8 mouse cellular contexts compared by ENCODE assay signal in genomic region chr6:84640324-84641061, GRCm38 (mm10). TPM values are rescaled to one million over a fixed set of nuclear protein-coding genes. Genes with fewer than 3 reads are reported as not detected.
DNase-seq lines count a peak whose midpoint lies in the region; ATAC-seq and TF ChIP-seq lines count a peak whose summit lies in the region.
"Had no signal": no experiment of that assay in that cellular context is flagged by ENCODE, and none has a peak within 500 bp of the region (broad histone marks: within the 10 kb centered on the region; RNA-seq: fewer than 3 reads in every experiment).

No protein-coding gene starts in this region.

- H3K9ac ChIP-seq in embryonic facial prominence, embryonic 11.5 days (replicated peaks; ENCODE audit: low read length), result no peak overlapping the region
- H3K9ac ChIP-seq in lung, embryonic 15.5 days, result no peak overlapping the region
- H3K9ac ChIP-seq in hindbrain, postnatal 0 days (replicated peaks; ENCODE audit: low read length), result no peak overlapping the region

- no peak overlapping the region for H3K4me2 ChIP-seq in embryonic facial prominence, embryonic 11.5 days (ENCODE audit: low read depth, low read length)
- peak overlapping the region; percentile 6; the same call in 1 of the 2 replicates for H3K4me2 ChIP-seq in lung, embryonic 15.5 days
- no peak overlapping the region for H3K4me2 ChIP-seq in hindbrain, postnatal 0 days (ENCODE audit: low read depth, low read length)

- peak; percentile 50 for DNase-seq in adrenal gland, postnatal 10 days
- peak; percentile 46 for DNase-seq in embryonic facial prominence, embryonic 11.5 days (ENCODE audit: low spot score)
- DNase-seq in kidney, adult 2 months, result peak; percentile 70
- no peak for DNase-seq in cerebellum, adult 9-11 months
- no peak for DNase-seq in hindbrain, postnatal 0 days (ENCODE audit: low spot score)
- no peak for DNase-seq in layer of hippocampus, adult 2 months (ENCODE audit: low spot score in 2 of 2)

- no peaks in the 10 kb centered on the region for H3K36me3 ChIP-seq in embryonic facial prominence, embryonic 11.5 days (replicated peaks; ENCODE audit: control insufficient read depth, insufficient read depth, low read depth, low read length)
- no peaks in the 10 kb centered on the region for H3K36me3 ChIP-seq in kidney, adult 2 months (ENCODE audit: control insufficient read depth, insufficient read depth, low read length)
- H3K36me3 ChIP-seq in lung, embryonic 15.5 days, result no peaks in the 10 kb centered on the region
- no peaks in the 10 kb centered on the region for H3K36me3 ChIP-seq in hindbrain, postnatal 0 days (ENCODE audit: insufficient read depth, low read length)

- no peak overlapping the region for H3K4me3 ChIP-seq in embryonic facial prominence, embryonic 11.5 days (ENCODE audit: low read depth, low read length)
- H3K4me3 ChIP-seq in kidney, adult 2 months (ENCODE audit: insufficient read depth, low read depth, low read length), result no peak overlapping the region
- no peak overlapping the region for H3K4me3 ChIP-seq in lung, embryonic 15.5 days
- H3K4me3 ChIP-seq in hindbrain, postnatal 0 days (ENCODE audit: low read length), result no peak overlapping the region
- H3K4me3 ChIP-seq in layer of hippocampus, adult 2 months, result no peak overlapping the region
- H3K4me3 ChIP-seq: myocyte had no signal

- H3K27ac ChIP-seq in embryonic facial prominence, embryonic 11.5 days (replicated peaks; ENCODE audit: low read depth, low read length), result no peak overlapping the region
- no peak overlapping the region for H3K27ac ChIP-seq in kidney, adult 2 months (ENCODE audit: insufficient read depth, low read depth, low read length)
- peak overlapping the region; percentile 43 for H3K27ac ChIP-seq in lung, embryonic 15.5 days
- H3K27ac ChIP-seq in hindbrain, postnatal 0 days, result no peak overlapping the region
- no peak overlapping the region for H3K27ac ChIP-seq in layer of hippocampus, adult 2 months

- no peaks in the 10 kb centered on the region for H3K27me3 ChIP-seq in embryonic facial prominence, embryonic 11.5 days (ENCODE audit: control insufficient read depth, insufficient read depth, low read length)
- H3K27me3 ChIP-seq in kidney, adult 2 months (replicated peaks; ENCODE audit: control insufficient read depth, insufficient read depth, low read length), result no peaks in the 10 kb centered on the region
- no peaks in the 10 kb centered on the region for H3K27me3 ChIP-seq in lung, embryonic 15.5 days
- no peaks in the 10 kb centered on the region for H3K27me3 ChIP-seq in hindbrain, postnatal 0 days (ENCODE audit: insufficient read depth, low read length)

- WGBS in embryonic facial prominence, embryonic 11.5 days, result 55% methylated on average over 9 of the region's 9 CpGs
- WGBS in kidney, adult 2 months, result 37% methylated on average over 9 of the region's 9 CpGs
- WGBS in lung, embryonic 15.5 days, result 16% methylated on average over 9 of the region's 9 CpGs
- WGBS in hindbrain, postnatal 0 days, result 71% methylated on average over 9 of the region's 9 CpGs

- TF ChIP-seq POLR2A in kidney, adult 2 months (IDR thresholded peaks at IDR 0.05; ENCODE audit: low read depth, low read length), result no peak

- no peak for ATAC-seq in embryonic facial prominence, embryonic 11.5 days (replicated peaks; ENCODE audit: insufficient number of reproducible peaks, low FRiP score, low TSS enrichment, low read depth)
- ATAC-seq in lung, embryonic 15.5 days (ENCODE audit: borderline replicate concordance, extremely low read depth, low FRiP score, low TSS enrichment), result peak; percentile 86
- ATAC-seq in hindbrain, postnatal 0 days, result no peak

- H3K9me3 ChIP-seq in embryonic facial prominence, embryonic 11.5 days (replicated peaks; ENCODE audit: control insufficient read depth, low read length), result no peaks in the 10 kb centered on the region
- no peaks in the 10 kb centered on the region for H3K9me3 ChIP-seq in lung, embryonic 15.5 days
- no peaks in the 10 kb centered on the region for H3K9me3 ChIP-seq in hindbrain, postnatal 0 days (ENCODE audit: low read length)

- no peaks in the 10 kb centered on the region for H3K4me1 ChIP-seq in embryonic facial prominence, embryonic 11.5 days (ENCODE audit: control insufficient read depth, insufficient read depth, low read length)
- peaks cover 8% of the 10 kb centered on the region for H3K4me1 ChIP-seq in kidney, adult 2 months (ENCODE audit: control insufficient read depth, insufficient read depth, low read length)
- peaks cover 28% of the 10 kb centered on the region for H3K4me1 ChIP-seq in lung, embryonic 15.5 days
- no peaks in the 10 kb centered on the region for H3K4me1 ChIP-seq in hindbrain, postnatal 0 days (ENCODE audit: insufficient read depth, low read length)

- no peak for TF ChIP-seq CTCF in kidney, adult 2 months (conservative IDR thresholded peaks at IDR 0.05; ENCODE audit: insufficient read depth, insufficient read length, low read depth, low read length)
- TF ChIP-seq CTCF in hindbrain, postnatal 0 days (IDR thresholded peaks at IDR 0.05; ENCODE audit: low read depth), result no peak
- no peak for TF ChIP-seq CTCF in layer of hippocampus, adult 2 months (conservative IDR thresholded peaks at IDR 0.05)

RNA-seq across cellular contexts. Expression of gene Cyp26b1, which starts 46.8 kb away (rescaled TPM):
- total RNA-seq in adrenal gland, postnatal 10 days (2021), result 1 to 10 TPM; 3.8 to 6.1 TPM
- 8.6 and 9.0 TPM in 2 replicates for polyA plus RNA-seq in embryonic facial prominence, embryonic 11.5 days (2014; fragmentation: Nextera tagmentation; extraction: Ambion mirVana)
- 0.60 and 2.0 TPM in 2 replicates for polyA plus RNA-seq in kidney, adult 2 months (2012; rRNA removed)
- polyA plus RNA-seq in lung, embryonic 15.5 days (2015; fragmentation: Nextera tagmentation; extraction: Ambion mirVana), result 3.1 and 3.2 TPM in 2 replicates
- 78.9 and 90.5 TPM in 2 replicates for total RNA-seq in hindbrain, postnatal 0 days (2014; rRNA removed)
- 32.5 and 33.1 TPM in 2 replicates for polyA plus RNA-seq in hindbrain, postnatal 0 days (2015; fragmentation: Nextera tagmentation; extraction: Ambion mirVana)
- 10 to 100 TPM in 1 of 2 experiments, 1 to 10 TPM in 1; 9.4 to 10.3 TPM for total RNA-seq in layer of hippocampus, adult 2 months (2021)

Comparison
In these comparisons a context has a peak if more than half of its experiments do, and no peak if none do; other contexts are left out.
1. DNase-seq: peak in adrenal gland, postnatal 10 days (single experiment), embryonic facial prominence, embryonic 11.5 days (single experiment) and kidney, adult 2 months (single experiment); none in cerebellum, adult 9-11 months (single experiment), hindbrain, postnatal 0 days (single experiment) and layer of hippocampus, adult 2 months (0 of 2).